Mouse (Mus musculus) olfactory bulb, adult 2 months (tissue): ENCODE data around the gene Capn9.

Experiments used
- CTCF ChIP-seq: fragments of 200-500 bp; IDR thresholded peaks from 2 replicates; pipeline ENCODE4 v1.5.1; 2012; ENCODE audit warnings: low read depth, mild to moderate bottlenecking, low read length, moderate library complexity; ENCODE audit not compliant: insufficient read depth
- POLR2A ChIP-seq: fragments of 200-500 bp; IDR thresholded peaks from 2 replicates; pipeline ENCODE4 v1.6.1; 2012; ENCODE audit warnings: mild to moderate bottlenecking, low read depth, low read length, moderate library complexity; ENCODE audit not compliant: insufficient read depth

DNA sequence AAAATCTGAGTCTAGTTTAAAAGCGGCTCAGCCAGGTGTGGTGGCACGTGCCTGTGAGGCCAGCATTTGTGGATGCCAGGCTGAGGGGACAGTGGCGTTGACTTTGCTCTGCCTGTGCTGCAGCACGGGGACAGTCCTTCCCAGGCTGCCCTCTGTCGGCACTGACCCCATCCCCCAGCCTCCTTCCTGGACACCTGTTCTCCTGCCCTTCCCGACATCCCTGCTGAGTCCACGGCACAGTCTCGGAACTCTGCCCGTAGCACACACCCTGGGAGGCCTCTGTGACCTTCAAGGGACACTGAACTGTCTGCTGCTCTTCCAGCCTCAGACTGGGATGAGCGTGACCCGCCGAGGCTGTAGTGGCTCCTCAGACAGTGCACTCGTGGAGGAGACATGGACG lies 45.8 kb upstream of the Capn9 start:
- TF ChIP-seq POLR2A (no peak), CTCF (no peak)
